Mouse (Mus musculus) intestine, postnatal 0 days (tissue): ENCODE measurements around the gene Furin. TPM values are rescaled to one million over a fixed set of nuclear protein-coding genes. Genes with fewer than 3 reads are reported as not detected.
A peak's percentile ranks its signal among the peaks of the same experiment; 100 is the strongest.

ENCODE experiments used
- ATAC-seq: fragments of 200-750 bp; cut with Nextera tagmentation; 2 replicates; pipeline ENCODE4 v1.8.0; 2017; ENCODE audit warnings: mild to moderate bottlenecking, moderate TSS enrichment, moderate library complexity
- H3K27ac ChIP-seq: fragments of 300-500 bp; sonication (generic); 2 replicates; pipeline ENCODE4 v1.5.1; 2014; ENCODE audit warnings: mild to moderate bottlenecking, low read depth, low read length, moderate library complexity
- H3K27me3 ChIP-seq: fragments of 300-500 bp; sonication (generic); replicated peaks from 2 replicates; pipeline ENCODE4 v1.6.1; 2014; ENCODE audit warnings: low read length, mixed read lengths; ENCODE audit not compliant: control insufficient read depth, insufficient read depth
- H3K36me3 ChIP-seq: fragments of 300-500 bp; sonication (generic); 2 replicates; pipeline ENCODE4 v1.6.1; 2014; ENCODE audit warnings: mild to moderate bottlenecking, moderate library complexity; ENCODE audit not compliant: control insufficient read depth, insufficient read depth
- H3K4me1 ChIP-seq: fragments of 300-500 bp; sonication (generic); replicated peaks from 2 replicates; pipeline ENCODE4 v1.6.1; 2014; ENCODE audit warnings: antibody characterized with exemption, low read length, mixed read lengths; ENCODE audit not compliant: control insufficient read depth, insufficient read depth
- H3K4me2 ChIP-seq: fragments of 300-500 bp; sonication (generic); replicated peaks from 2 replicates; pipeline ENCODE4 v1.6.1; 2014; ENCODE audit warnings: low read depth, mild to moderate bottlenecking, moderate library complexity
- H3K4me3 ChIP-seq: fragments of 300-500 bp; sonication (generic); 2 replicates; pipeline ENCODE4 v1.5.1; 2014; ENCODE audit warnings: low read depth, low read length
- H3K9ac ChIP-seq: fragments of 300-500 bp; sonication (generic); 2 replicates; pipeline ENCODE4 v1.6.1; 2014; ENCODE audit warnings: mild to moderate bottlenecking, low read depth, low read length
- H3K9me3 ChIP-seq: fragments of 300-500 bp; sonication (generic); 2 replicates; pipeline ENCODE4 v1.6.1; 2016; ENCODE audit warnings: mixed run types; ENCODE audit not compliant: control insufficient read depth
- CTCF ChIP-seq: sonication (generic); IDR thresholded peaks from 2 replicates; pipeline ENCODE4 v1.5.1; 2016; ENCODE audit warnings: low read depth, mild to moderate bottlenecking, control low read depth, antibody characterized with exemption, moderate library complexity
- WGBS: fragments of 180-500 bp; shearing (Covaris S2); extraction: QIAGEN DNeasy Blood & Tissue Kit; methylation state at CpG from one replicate; pipeline ENCODE4 v1.1.7; 2014; 5-methylcytosine and 5-hydroxymethylcytosine counted together
- polyA plus RNA-seq: library from polyadenylated mRNA; unstranded; fragments of >200 nt; fragmentation: Nextera tagmentation; extraction: Ambion mirVana; gene quantifications from 2 replicates; pipeline ENCODE4 v1.2.1, GENCODE M21; 2015

The Furin gene
- polyA plus RNA-seq, 1 experiment from 2014 or later, result 26.4 TPM

- H3K9me3 ChIP-seq, result no peaks in the 10 kb centered on the region
- 72% methylated on average over 5 of the region's 5 CpGs for WGBS
- no peaks in the 10 kb centered on the region for H3K27me3 ChIP-seq
- TF ChIP-seq CTCF, result no peak
- H3K9ac ChIP-seq, result no peak overlapping the region
- no peak for ATAC-seq
- H3K4me3 ChIP-seq, result no peak overlapping the region
- no peak overlapping the region for H3K4me2 ChIP-seq
- H3K27ac ChIP-seq, result no peak overlapping the region
- H3K36me3 ChIP-seq, result peaks cover 13% of the 10 kb centered on the region; the same call in 1 of the 2 replicates
- no peaks in the 10 kb centered on the region; the same call in 1 of the 2 replicates for H3K4me1 ChIP-seq
Observed at GRCm38 (mm10) chr7:80346830-80347229, 58.4 kb downstream of the Furin start.

- no peaks in the 10 kb centered on the region; the same call in 1 of the 2 replicates for H3K4me1 ChIP-seq
- TF ChIP-seq CTCF, result no peak
- WGBS, result 81% methylated on average over 9 of the region's 9 CpGs
- H3K4me3 ChIP-seq, result no peak overlapping the region
- no peak overlapping the region for H3K9ac ChIP-seq
- no peaks in the 10 kb centered on the region for H3K27me3 ChIP-seq
- no peak for ATAC-seq
- H3K27ac ChIP-seq, result no peak overlapping the region
- H3K4me2 ChIP-seq, result no peak overlapping the region
- H3K36me3 ChIP-seq, result peaks cover 7% of the 10 kb centered on the region; the same call in 1 of the 2 replicates
- no peaks in the 10 kb centered on the region for H3K9me3 ChIP-seq
Observed at GRCm38 (mm10) chr7:80346173-80346572, 59.1 kb downstream of the Furin start.

GRCm38 (mm10) chr7:80343270-80344018 lies 61.8 kb downstream of the Furin start:
- Histone ChIP-seq H3K4me3 (peak overlapping the region; percentile 49), H3K36me3 (no peaks in the 10 kb centered on the region), H3K9me3 (no peaks in the 10 kb centered on the region), H3K27ac (peak overlapping the region; percentile 69), H3K4me2 (peak overlapping the region; percentile 74), H3K9ac (peak overlapping the region; percentile 58), H3K4me1 (no peaks in the 10 kb centered on the region; the same call in 1 of the 2 replicates), H3K27me3 (no peaks in the 10 kb centered on the region)
- no peak for TF ChIP-seq CTCF
- no peak for ATAC-seq
- 21% methylated on average over 19 of the region's 19 CpGs for WGBS

GRCm38 (mm10) chr7:80342858-80343257 lies 62.4 kb downstream of the Furin start, which contains the start of gene Hddc3:
Gene Hddc3 (plus strand): TSS chr7:80343104.
- H3K9me3 ChIP-seq, result no peaks in the 10 kb centered on the region
- WGBS, result under 1% methylated on average over 25 of the region's 25 CpGs
- no peaks in the 10 kb centered on the region for H3K27me3 ChIP-seq
- H3K4me3 ChIP-seq, result peak within 1 kb of the TSS; percentile 49
- no peaks in the 10 kb centered on the region for H3K36me3 ChIP-seq
- peak; percentile 86 for TF ChIP-seq CTCF
- peak within 1 kb of the TSS; percentile 74 for H3K4me2 ChIP-seq
- no peaks in the 10 kb centered on the region; the same call in 1 of the 2 replicates for H3K4me1 ChIP-seq
- peak within 1 kb of the TSS; percentile 58 for H3K9ac ChIP-seq
- peak within 1 kb of the TSS; percentile 69 for H3K27ac ChIP-seq
- peak; percentile 41 for ATAC-seq

GRCm38 (mm10) chr7:80341793-80342192 lies 63.4 kb downstream of the Furin start:
- no peaks in the 10 kb centered on the region; the same call in 1 of the 2 replicates for H3K4me1 ChIP-seq
- H3K27ac ChIP-seq, result no peak overlapping the region
- H3K4me2 ChIP-seq, result no peak overlapping the region
- H3K4me3 ChIP-seq, result no peak overlapping the region
- ATAC-seq, result no peak
- peaks cover 4% of the 10 kb centered on the region for H3K36me3 ChIP-seq
- WGBS, result 75% methylated on average over 7 of the region's 7 CpGs
- H3K9ac ChIP-seq, result no peak overlapping the region
- TF ChIP-seq CTCF, result no peak
- no peaks in the 10 kb centered on the region for H3K27me3 ChIP-seq
- no peaks in the 10 kb centered on the region for H3K9me3 ChIP-seq

GRCm38 (mm10) chr7:80340793-80341192 lies 64.4 kb downstream of the Furin start, which contains the start of gene Unc45a:
Gene Unc45a (minus strand): TSS chr7:80341005.
- Histone ChIP-seq H3K4me3 (peak within 1 kb of the TSS; percentile 59), H3K9me3 (no peaks in the 10 kb centered on the region), H3K27ac (peak within 1 kb of the TSS; percentile 69), H3K27me3 (no peaks in the 10 kb centered on the region), H3K36me3 (peaks cover 14% of the 10 kb centered on the region), H3K4me1 (no peaks in the 10 kb centered on the region; the same call in 1 of the 2 replicates), H3K4me2 (peak within 1 kb of the TSS; percentile 67), H3K9ac (peak within 1 kb of the TSS; percentile 55)
- peak; percentile 81 for TF ChIP-seq CTCF
- peak; percentile 40; the same call in 1 of the 2 replicates for ATAC-seq
- 3% methylated on average over 11 of the region's 11 CpGs for WGBS
